Mouse (Mus musculus): ENCODE data around the gene Il4i1. TPM values are rescaled to one million over a fixed set of nuclear protein-coding genes. Genes with fewer than 3 reads are reported as not detected.

Il4i1 gene
- polyA plus RNA-seq (2014; fragmentation: Illumina TruSeq; extraction: RNeasy Lipid Tissue Mini Kit (QIAGEN cat#74804); ENCODE audit: low read depth, low replicate concordance), result 11.4 TPM

DNA sequence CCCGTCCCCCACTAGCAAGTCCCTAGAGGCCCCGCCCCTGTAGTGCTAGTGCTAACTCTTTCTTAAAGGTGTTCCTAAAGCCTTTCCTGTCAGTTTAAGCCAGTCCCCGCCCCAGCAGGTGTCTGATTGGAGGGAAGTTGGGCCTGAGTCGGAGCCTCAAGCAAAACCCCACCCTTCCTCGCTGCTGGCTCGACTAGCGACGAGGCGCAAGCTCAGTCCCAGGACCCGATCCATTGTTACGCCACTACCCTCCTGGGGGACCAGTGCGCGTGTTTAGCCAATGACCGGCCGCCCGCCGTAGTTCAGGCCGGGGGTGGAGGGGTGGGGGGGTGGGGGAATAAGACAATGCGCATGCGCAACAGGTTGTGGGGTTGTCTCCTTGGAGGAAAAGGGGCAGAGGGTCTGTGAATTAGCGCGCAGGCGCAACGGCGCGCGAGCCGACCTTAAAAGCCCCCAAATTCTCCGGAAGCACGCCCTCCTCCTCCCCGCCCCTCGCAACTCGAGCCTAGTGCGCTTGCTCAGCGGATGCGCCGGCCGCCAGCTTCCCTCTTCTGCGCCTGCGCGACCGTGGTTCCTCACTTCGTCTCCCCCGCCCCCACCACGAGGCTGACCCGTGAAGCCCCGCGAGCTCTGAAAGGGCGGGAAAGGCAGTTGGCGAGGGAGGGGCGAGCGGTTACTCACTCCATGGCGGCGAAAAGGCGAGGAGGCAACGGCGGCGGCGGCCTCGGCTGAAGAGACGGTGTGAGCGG is at the start of gene Il4i1, which contains the start of gene Nup62:
Gene Il4i1 (plus strand): TSS at position 667 of the 749 bp plus-strand sequence.
Gene Nup62 (plus strand): TSS at position 368 of the 749 bp plus-strand sequence.

DNA sequence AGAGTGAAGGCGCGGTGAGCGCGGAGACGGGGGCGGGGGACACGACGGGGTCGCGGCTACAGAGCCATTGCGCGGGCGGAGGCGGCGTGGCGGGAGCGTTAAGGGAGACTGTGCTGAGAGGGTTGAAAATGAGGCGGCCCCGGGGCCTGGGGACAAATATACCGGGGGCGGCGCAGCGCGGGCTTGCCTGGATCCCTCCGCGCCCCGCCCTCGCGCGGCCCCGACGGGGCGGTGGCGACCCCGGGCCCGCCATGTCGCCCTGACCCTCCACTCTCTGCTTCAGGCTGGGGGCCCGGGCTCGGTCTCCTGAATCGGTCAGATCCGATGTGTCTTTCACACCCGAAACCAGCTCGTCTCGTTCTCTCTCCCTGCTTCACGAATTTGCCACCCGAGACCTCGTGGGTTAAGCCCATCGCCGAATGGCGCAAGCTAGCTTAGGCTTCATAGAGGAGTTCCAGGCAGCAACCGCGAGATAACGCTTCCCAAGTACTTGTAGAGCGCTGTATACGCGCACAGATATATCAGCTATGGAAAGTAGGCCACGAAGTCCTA is 359 bp downstream of the Il4i1 start, which contains the start of gene Atf5:
Gene Atf5 (minus strand): TSS at position 189 of the 552 bp plus-strand sequence.

DNA sequence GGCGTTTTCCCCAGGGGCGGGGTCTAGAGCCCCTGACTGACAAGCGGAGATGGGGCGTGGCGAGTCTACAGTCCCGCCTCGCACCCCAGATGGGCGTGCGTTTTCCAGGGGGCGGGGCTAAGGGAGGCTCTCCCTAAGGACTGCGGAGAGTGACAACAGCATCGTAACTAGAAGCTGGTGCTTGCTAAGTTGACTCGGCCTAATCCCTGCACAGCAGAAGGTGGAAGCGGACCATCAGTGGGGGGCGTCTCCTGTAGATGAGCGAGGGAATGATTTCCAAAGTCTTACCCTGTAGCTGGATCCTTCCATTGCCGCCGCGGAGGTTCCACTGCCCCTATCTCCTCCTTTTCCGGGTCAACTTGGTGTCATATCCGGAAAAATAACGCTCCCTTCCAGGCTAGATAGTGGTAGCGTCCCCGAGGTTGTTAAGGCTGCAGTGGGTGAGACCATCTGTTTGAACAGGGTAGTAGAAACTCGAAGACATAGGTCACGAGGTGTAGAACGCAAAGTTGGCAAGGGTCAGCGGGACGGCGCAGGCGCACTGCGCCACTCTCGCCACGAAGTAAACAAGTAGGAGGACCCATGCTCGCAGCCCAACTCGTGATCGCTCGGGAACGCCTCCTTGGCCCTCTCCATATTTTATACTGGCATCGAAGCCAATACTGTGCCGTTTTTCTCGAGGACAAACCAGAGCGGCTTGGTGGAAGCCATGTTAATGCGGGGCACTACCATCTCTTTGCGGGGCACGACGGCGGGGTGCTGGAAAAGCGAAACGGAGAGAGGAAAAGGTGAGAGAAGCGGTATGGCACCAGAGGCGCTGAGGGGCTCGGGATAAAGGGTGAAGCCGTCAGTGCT is 32.6 kb downstream of the Il4i1 start, which contains the start of the genes Akt1s1 and Tbc1d17:
Gene Akt1s1 (plus strand): TSS at position 431 of the 855 bp plus-strand sequence.
Gene Tbc1d17 (minus strand): TSS at position 519 of the 855 bp plus-strand sequence.

DNA sequence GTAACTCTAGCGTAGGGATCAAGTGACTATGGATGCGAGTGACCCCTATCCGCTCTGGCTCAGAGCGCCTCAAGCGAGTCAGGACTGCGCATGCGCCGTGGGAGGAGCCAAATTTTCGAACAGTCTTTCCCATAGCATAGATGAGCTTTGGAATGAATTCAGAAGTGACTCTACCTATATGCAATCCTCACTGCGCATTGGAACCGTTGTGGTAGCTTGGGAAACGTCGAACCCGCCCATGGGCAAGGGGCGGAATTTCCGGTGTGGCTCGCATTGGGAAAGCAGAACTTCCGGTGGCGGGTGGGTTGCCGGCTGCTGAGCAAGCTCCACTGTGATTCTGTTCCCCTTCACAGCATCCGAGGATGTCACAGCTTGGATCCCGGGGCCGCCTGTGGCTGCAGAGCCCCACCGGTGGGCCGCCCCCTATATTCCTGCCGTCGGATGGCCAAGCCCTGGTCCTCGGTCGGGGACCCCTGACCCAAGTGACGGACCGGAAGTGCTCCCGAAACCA is 40.9 kb downstream of the Il4i1 start, which contains the start of gene Pnkp:
Gene Pnkp (plus strand): TSS at position 98 of the 511 bp plus-strand sequence.

DNA sequence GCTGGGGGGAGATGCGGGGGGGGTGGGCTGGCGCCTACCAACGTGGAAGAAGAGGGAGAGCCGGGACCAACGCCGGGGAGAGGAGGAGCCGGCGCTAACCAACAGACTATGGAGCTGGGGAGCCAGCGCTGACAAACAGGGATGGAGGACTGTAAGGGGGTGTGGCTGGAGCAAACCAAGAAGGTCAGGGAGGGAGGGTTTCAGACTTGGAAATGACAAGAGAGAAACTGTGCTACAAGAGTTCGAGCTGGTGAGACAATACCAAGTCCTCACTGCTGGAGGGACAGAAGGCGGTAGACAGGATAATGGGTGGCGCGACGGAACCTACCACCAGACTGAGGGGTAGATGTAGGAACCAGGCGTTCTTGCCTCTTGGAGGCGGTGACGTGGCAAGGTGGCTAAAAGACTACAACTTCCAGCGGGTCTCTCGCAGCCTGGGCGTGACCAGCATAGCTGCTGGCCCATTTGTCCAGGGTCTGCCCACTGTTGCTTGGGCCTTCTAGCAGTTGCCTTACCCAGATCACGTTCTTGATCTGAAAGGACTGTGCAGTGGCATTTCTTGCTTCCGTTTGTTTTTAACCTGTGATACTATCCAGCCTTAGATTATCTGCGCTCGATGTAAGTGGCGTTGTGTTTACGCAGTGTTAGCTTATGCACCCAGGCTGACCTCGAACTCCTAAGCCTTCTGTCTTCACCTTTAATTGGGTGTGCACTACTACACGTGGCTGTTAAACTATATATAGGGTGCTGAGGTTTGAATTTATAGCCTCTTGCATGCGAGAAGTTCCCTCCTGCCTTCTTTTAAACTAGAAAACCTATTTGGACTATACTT is 53.7 kb downstream of the Il4i1 start, which contains the start of gene Ptov1:
Gene Ptov1 (minus strand): TSS at position 92 of the 832 bp plus-strand sequence.

Other genes with a start within 250 kb of the Il4i1 start
- not detected for gene Napsa, start 244.0 kb upstream of the Il4i1 start, polyA plus RNA-seq (2014; fragmentation: Illumina TruSeq; extraction: RNeasy Lipid Tissue Mini Kit (QIAGEN cat#74804); ENCODE audit: low read depth, low replicate concordance)
- 0.08 TPM for gene Kcnc3, start 225.7 kb upstream of the Il4i1 start, polyA plus RNA-seq (2014; fragmentation: Illumina TruSeq; extraction: RNeasy Lipid Tissue Mini Kit (QIAGEN cat#74804); ENCODE audit: low read depth, low replicate concordance)
- 0.07 TPM for gene Myh14, start 145.5 kb upstream of the Il4i1 start, polyA plus RNA-seq (2014; fragmentation: Illumina TruSeq; extraction: RNeasy Lipid Tissue Mini Kit (QIAGEN cat#74804); ENCODE audit: low read depth, low replicate concordance)
- 343 TPM for gene Izumo2, start 107.6 kb upstream of the Il4i1 start, polyA plus RNA-seq (2014; fragmentation: Illumina TruSeq; extraction: RNeasy Lipid Tissue Mini Kit (QIAGEN cat#74804); ENCODE audit: low read depth, low replicate concordance)
- gene Vrk3, start 68.0 kb upstream of the Il4i1 start, polyA plus RNA-seq (2014; fragmentation: Illumina TruSeq; extraction: RNeasy Lipid Tissue Mini Kit (QIAGEN cat#74804); ENCODE audit: low read depth, low replicate concordance), result 27.7 TPM
- 3.0 TPM for gene Zfp473, start 65.3 kb upstream of the Il4i1 start, polyA plus RNA-seq (2014; fragmentation: Illumina TruSeq; extraction: RNeasy Lipid Tissue Mini Kit (QIAGEN cat#74804); ENCODE audit: low read depth, low replicate concordance)
- gene Nup62, start 299 bp upstream of the Il4i1 start, polyA plus RNA-seq (2014; fragmentation: Illumina TruSeq; extraction: RNeasy Lipid Tissue Mini Kit (QIAGEN cat#74804); ENCODE audit: low read depth, low replicate concordance), result 15.5 TPM
- 3.0 TPM for gene Atf5, start 271 bp downstream of the Il4i1 start, polyA plus RNA-seq (2014; fragmentation: Illumina TruSeq; extraction: RNeasy Lipid Tissue Mini Kit (QIAGEN cat#74804); ENCODE audit: low read depth, low replicate concordance)
- gene Akt1s1, start 32.6 kb downstream of the Il4i1 start, polyA plus RNA-seq (2014; fragmentation: Illumina TruSeq; extraction: RNeasy Lipid Tissue Mini Kit (QIAGEN cat#74804); ENCODE audit: low read depth, low replicate concordance), result 1.2 TPM
- gene Tbc1d17, start 32.7 kb downstream of the Il4i1 start, polyA plus RNA-seq (2014; fragmentation: Illumina TruSeq; extraction: RNeasy Lipid Tissue Mini Kit (QIAGEN cat#74804); ENCODE audit: low read depth, low replicate concordance), result 0.98 TPM
- 0.71 TPM for gene Pnkp, start 40.8 kb downstream of the Il4i1 start, polyA plus RNA-seq (2014; fragmentation: Illumina TruSeq; extraction: RNeasy Lipid Tissue Mini Kit (QIAGEN cat#74804); ENCODE audit: low read depth, low replicate concordance)
- 0.32 TPM for gene Ptov1, start 53.4 kb downstream of the Il4i1 start, polyA plus RNA-seq (2014; fragmentation: Illumina TruSeq; extraction: RNeasy Lipid Tissue Mini Kit (QIAGEN cat#74804); ENCODE audit: low read depth, low replicate concordance)
- gene Med25, start 76.3 kb downstream of the Il4i1 start, polyA plus RNA-seq (2014; fragmentation: Illumina TruSeq; extraction: RNeasy Lipid Tissue Mini Kit (QIAGEN cat#74804); ENCODE audit: low read depth, low replicate concordance), result 2.0 TPM
- gene Fuz, start 79.7 kb downstream of the Il4i1 start, polyA plus RNA-seq (2014; fragmentation: Illumina TruSeq; extraction: RNeasy Lipid Tissue Mini Kit (QIAGEN cat#74804); ENCODE audit: low read depth, low replicate concordance), result 9.9 TPM
- gene Ap2a1, start 113.1 kb downstream of the Il4i1 start, polyA plus RNA-seq (2014; fragmentation: Illumina TruSeq; extraction: RNeasy Lipid Tissue Mini Kit (QIAGEN cat#74804); ENCODE audit: low read depth, low replicate concordance), result 104 TPM
- 11.2 TPM for gene Tsks, start 126.8 kb downstream of the Il4i1 start, polyA plus RNA-seq (2014; fragmentation: Illumina TruSeq; extraction: RNeasy Lipid Tissue Mini Kit (QIAGEN cat#74804); ENCODE audit: low read depth, low replicate concordance)
- 9.3 TPM for gene Cpt1c, start 158.5 kb downstream of the Il4i1 start, polyA plus RNA-seq (2014; fragmentation: Illumina TruSeq; extraction: RNeasy Lipid Tissue Mini Kit (QIAGEN cat#74804); ENCODE audit: low read depth, low replicate concordance)
- 8.0 TPM for gene Prmt1, start 170.2 kb downstream of the Il4i1 start, polyA plus RNA-seq (2014; fragmentation: Illumina TruSeq; extraction: RNeasy Lipid Tissue Mini Kit (QIAGEN cat#74804); ENCODE audit: low read depth, low replicate concordance)
- gene Irf3, start 181.3 kb downstream of the Il4i1 start, polyA plus RNA-seq (2014; fragmentation: Illumina TruSeq; extraction: RNeasy Lipid Tissue Mini Kit (QIAGEN cat#74804); ENCODE audit: low read depth, low replicate concordance), result 18.4 TPM
- gene Bcl2l12, start 182.3 kb downstream of the Il4i1 start, polyA plus RNA-seq (2014; fragmentation: Illumina TruSeq; extraction: RNeasy Lipid Tissue Mini Kit (QIAGEN cat#74804); ENCODE audit: low read depth, low replicate concordance), result 1.5 TPM
- gene Scaf1, start 200.0 kb downstream of the Il4i1 start, polyA plus RNA-seq (2014; fragmentation: Illumina TruSeq; extraction: RNeasy Lipid Tissue Mini Kit (QIAGEN cat#74804); ENCODE audit: low read depth, low replicate concordance), result 3.3 TPM
- 1.8 TPM for gene Rras, start 201.6 kb downstream of the Il4i1 start, polyA plus RNA-seq (2014; fragmentation: Illumina TruSeq; extraction: RNeasy Lipid Tissue Mini Kit (QIAGEN cat#74804); ENCODE audit: low read depth, low replicate concordance)
- gene Prr12, start 236.5 kb downstream of the Il4i1 start, polyA plus RNA-seq (2014; fragmentation: Illumina TruSeq; extraction: RNeasy Lipid Tissue Mini Kit (QIAGEN cat#74804); ENCODE audit: low read depth, low replicate concordance), result 0.24 TPM
- gene Nosip, start 246.0 kb downstream of the Il4i1 start, polyA plus RNA-seq (2014; fragmentation: Illumina TruSeq; extraction: RNeasy Lipid Tissue Mini Kit (QIAGEN cat#74804); ENCODE audit: low read depth, low replicate concordance), result 4.6 TPM
- 2.7 TPM for gene Prrg2, start 246.3 kb downstream of the Il4i1 start, polyA plus RNA-seq (2014; fragmentation: Illumina TruSeq; extraction: RNeasy Lipid Tissue Mini Kit (QIAGEN cat#74804); ENCODE audit: low read depth, low replicate concordance)